Mouse (Mus musculus) left cerebral cortex, postnatal 25 days (tissue): ENCODE measurements around the gene Barx1. TPM values are rescaled to one million over a fixed set of nuclear protein-coding genes. Genes with fewer than 3 reads are reported as not detected.

Experiments
- DNase-seq, 2 experiments: peaks; one replicate each; pipeline ENCODE4 v3.0.0; 2022; ENCODE audit warnings: low spot score in 2 of 2, mixed read lengths in 1 of 2
- intact Hi-C: fragments of 180-260 bp; cut with DNase I; formaldehyde crosslinking; loops from one replicate; pipeline ENCODE4 v1.15.1; 2025
- total RNA-seq, 2 experiments: library from RNA; stranded (reverse); gene quantifications; 2 replicates each; pipeline ENCODE4 v1.2.3; 2021

Barx1 gene
- total RNA-seq, 2 experiments from 2014 or later: not detected

DNA sequence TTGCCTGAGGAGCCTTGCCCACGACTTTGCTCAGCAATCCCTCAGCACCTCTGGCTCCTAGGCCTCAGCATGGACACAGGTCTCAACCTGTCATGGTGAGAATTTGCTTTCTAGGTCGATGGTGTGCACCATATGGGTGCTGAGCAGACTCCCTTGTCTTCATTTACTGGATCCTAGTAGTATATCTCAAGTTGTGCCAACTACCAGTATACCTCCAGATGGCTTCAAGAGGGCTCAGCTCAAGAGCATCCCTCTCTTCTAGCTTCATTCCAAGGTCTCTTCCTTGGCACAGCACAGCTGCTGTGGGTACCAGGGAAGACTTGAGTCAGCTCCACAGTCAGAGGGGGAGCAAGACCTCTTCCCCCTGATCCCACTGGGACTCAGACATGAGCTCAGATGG lies 29.2 kb downstream of the Barx1 start:
- intact Hi-C loops: no loop called here
- DNase-seq: peak in 1 of 2 experiments; percentile 62

DNA sequence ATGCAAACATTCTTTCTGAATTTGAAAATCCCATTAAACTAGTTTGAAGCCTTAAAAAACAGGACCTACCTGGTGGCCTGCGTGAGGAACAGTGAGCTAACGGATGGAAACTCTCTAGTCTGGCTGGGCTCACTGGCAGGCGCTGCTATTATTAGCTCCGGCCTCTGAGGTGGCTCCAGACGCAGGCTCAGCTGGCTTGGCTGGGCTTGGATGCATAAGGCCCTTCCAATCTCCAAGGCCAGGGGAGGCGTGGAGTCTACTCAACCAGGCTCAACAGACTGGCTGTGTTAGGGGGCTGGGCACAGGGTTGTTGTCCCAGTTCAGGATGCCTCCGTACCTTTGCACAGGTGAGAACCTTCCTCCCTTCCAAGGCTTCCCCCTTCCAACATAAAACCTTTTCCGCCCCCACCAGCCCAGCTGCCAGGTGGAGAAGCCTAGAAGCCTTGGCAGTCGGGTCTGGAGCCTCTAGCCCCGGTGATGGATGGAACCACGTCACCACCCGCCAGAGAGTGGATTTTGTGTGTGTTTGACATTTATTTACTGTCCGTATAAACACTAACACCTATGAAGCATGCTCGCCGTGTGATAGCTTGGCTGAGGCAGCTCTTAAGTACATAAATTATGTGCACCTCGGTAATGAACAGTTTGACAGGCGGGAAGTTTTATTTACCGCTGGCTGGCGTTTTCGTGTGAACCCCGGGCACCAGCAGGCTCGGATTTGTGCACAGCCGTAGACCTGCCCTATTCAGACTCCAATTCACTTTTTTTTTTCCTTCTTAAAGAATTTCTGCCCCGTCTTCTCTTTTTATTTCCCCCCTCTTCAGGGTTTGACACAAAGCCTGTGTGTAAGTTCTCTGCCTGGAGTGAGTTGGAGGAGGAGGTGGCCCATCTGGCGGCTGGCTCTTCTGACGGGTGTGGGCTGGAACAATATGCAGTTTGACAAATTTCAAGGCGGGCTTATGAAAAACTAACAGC lies 31.6 kb downstream of the Barx1 start:
- DNase-seq: peak; percentile 53 to 84
- intact Hi-C loops: no loop called here

DNA sequence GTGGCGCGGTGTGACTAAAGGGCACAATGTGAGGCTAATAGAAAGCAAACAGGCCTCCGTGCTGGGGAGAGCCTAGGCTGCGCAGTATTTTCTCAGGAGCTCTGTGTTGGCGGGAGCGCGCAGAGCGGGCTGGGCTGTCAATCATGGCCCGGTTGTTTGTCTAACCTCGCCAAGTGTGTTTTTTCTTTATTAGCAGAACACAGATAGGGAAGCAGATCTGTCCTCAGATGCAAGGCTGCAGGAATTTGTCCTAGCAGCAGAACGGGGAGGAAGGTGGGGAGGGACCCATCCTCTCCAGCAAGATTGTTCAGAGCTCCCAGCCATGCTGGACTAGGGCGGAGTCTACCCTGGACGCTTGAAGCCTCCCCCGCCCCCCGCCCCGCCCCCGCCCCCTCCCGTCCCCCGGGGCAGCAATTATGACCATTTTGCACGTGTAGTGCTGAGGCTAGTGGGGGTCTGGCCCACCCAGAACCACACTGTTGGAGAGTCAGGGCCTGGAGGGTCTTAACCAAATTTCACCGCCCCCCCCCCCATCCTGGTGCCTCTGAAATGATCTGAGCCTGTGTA lies 43.7 kb downstream of the Barx1 start:
- DNase-seq: no peak

DNA sequence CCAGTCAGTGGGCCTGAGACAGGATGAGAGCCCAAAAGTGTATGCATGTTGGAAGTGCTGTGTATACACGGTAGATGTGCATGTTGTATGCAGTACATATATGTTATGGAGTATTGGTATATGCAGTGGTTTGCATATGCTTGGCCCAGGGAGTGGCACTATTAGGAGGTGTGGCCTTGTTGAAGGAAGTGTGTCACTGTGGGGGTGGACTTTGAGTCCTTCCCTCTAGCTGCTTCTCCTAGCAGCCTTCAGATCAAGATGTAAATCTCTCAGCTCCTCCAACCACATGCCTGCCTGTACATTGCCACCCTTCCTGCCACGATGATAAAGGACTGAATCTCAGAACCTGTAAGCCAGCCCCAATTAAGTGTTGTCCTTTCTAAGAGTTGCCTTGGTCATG lies 49.9 kb downstream of the Barx1 start:
- DNase-seq: no peak
- intact Hi-C loops: no loop called here

More for the DNA sequence above, 43.7 kb downstream of the Barx1 start:
- intact Hi-C loops: no loop called here

DNA sequence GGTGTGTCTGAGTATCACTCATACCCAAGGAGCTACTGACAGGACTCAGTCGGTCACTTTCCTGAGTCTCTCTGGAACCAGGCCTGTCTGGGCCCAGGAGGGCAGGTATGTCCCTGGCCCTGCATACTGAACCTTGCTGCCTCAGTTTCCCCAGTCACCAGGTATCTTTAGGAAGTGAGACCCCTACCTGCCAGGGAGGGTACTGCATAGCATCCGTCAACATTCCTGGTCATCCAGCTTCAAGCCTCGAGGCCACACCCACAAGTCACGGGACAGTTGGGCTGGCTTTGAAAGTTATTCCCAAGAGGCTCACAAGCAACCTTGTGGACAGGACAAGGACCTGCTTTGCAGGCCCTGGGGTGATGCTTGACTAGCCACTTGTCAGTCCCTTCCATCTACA lies 53.3 kb downstream of the Barx1 start:
- intact Hi-C loops: no loop called here

More for the DNA sequence above, 53.3 kb downstream of the Barx1 start:
- no peak for DNase-seq

Other genes with a start within 250 kb of the Barx1 start
- gene Zfp169, start 149.5 kb upstream of the Barx1 start, total RNA-seq: 10 to 100 TPM; 20.8 to 22.7 TPM
- gene A830005F24Rik, start 149.4 kb upstream of the Barx1 start, total RNA-seq: 1 to 10 TPM; 1.6 to 1.8 TPM
- gene Ptpdc1, start 37.3 kb upstream of the Barx1 start, total RNA-seq: 10 to 100 TPM; 25.0 to 25.8 TPM
- gene Phf2, start 208.1 kb downstream of the Barx1 start, total RNA-seq: 10 to 100 TPM; 32.8 to 33.0 TPM